Mouse (Mus musculus): ENCODE measurements around the gene Pax5.

DNA sequence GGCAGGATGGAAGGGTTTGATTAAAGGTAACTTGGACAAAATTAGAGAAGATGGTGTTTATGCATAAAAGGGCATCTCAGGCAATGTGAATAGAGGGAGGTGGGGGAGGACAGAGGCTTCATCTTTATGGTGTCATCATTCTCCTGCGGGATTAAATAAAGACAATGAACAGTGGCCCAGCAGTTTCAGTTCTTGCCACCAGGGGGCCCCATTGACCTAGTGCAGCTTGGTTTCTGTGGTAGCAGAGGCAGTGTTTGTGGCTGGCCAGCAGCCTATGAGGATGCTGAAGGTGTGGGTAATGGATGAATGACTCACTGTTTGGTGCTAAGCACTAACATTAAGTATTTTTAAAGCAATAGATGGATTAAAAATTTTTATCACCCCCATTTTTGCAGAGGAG, 230.5 kb downstream of the Pax5 start:
- TF ChIP-seq CTCF (IDR thresholded peaks at IDR 0.05; ENCODE audit: low read depth): peak; percentile 43
- TF ChIP-seq EP300 (IDR thresholded peaks at IDR 0.05; ENCODE audit: low read depth): no peak

Data from liver, postnatal 0 days (tissue).